Mouse (Mus musculus): ENCODE results near the gene Ttll3. TPM values are rescaled to one million over a fixed set of nuclear protein-coding genes. Genes with fewer than 3 reads are reported as not detected.

Ttll3 gene
- polyA plus RNA-seq, 1 experiment, result 1.6 TPM

DNA sequence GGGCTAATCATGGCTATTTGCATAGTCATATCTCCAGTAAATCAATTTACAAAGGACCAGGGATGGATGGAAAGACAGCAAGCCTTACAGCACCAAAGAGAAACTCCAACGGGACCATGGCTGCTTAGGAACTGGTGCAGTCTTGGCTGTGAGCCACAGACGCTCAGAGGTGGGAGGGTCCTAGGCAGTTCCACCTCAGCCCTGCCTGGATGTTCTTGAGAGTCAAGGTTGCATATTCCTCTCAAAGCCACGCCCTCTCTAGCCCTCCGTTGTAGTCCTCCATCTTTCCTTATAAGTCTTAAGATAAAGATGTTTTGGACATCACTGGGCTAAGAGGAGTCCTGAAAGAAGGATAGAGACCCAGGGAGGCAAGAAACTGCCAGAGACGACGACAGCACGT is 75.0 kb downstream of the Ttll3 start:
- no peak overlapping the region for H3ac ChIP-seq (ENCODE audit: control insufficient read depth, insufficient read length, low read depth)
- no peaks in the 10 kb centered on the region for H3K79me2 ChIP-seq (ENCODE audit: control insufficient read depth, insufficient read depth)
- no peaks in the 10 kb centered on the region for H3K79me3 ChIP-seq (ENCODE audit: low read depth)
- peaks cover 34% of the 10 kb centered on the region for H3K27me3 ChIP-seq (ENCODE audit: control insufficient read depth, insufficient read depth, insufficient read length)
- H3K36me3 ChIP-seq (ENCODE audit: control insufficient read depth, insufficient read depth), result no peaks in the 10 kb centered on the region
- TF ChIP-seq MYOG (IDR thresholded peaks at IDR 0.05; ENCODE audit: control insufficient read depth, extremely low read depth, insufficient read length) (no peak), MYOD1 (IDR thresholded peaks at IDR 0.05; ENCODE audit: control insufficient read depth, insufficient read length, low read depth) (no peak), FOSL1 (IDR thresholded peaks at IDR 0.05; ENCODE audit: insufficient read depth, low read length, poor library complexity, severe bottlenecking) (no peak), CTCF (IDR thresholded peaks at IDR 0.05; ENCODE audit: control insufficient read depth, insufficient read depth, insufficient read length) (no peak), CEBPB (IDR thresholded peaks at IDR 0.05; ENCODE audit: low read depth) (no peak), MAX (IDR thresholded peaks at IDR 0.05) (no peak)
- H3K4me3 ChIP-seq (ENCODE audit: insufficient read depth, poor library complexity, severe bottlenecking), result no peak overlapping the region

Small RNAs within 50 kb of the gene (microRNA-seq; reads per million reads assigned to microRNA genes)
- not detected for gene Gm24387 (ENCODE audit: borderline microRNAs expressed)

Other genes with a start within 250 kb of the Ttll3 start
- 0.18 TPM for gene Lhfpl4, start 193.9 kb upstream of the Ttll3 start, polyA plus RNA-seq (2012; fragmentation: generic; extraction: Trizol)
- gene Mtmr14, start 151.4 kb upstream of the Ttll3 start, polyA plus RNA-seq (2012; fragmentation: generic; extraction: Trizol), result 19.5 TPM
- 0.01 TPM for gene Cpne9, start 107.0 kb upstream of the Ttll3 start, polyA plus RNA-seq (2012; fragmentation: generic; extraction: Trizol)
- 16.1 TPM for gene Brpf1, start 82.1 kb upstream of the Ttll3 start, polyA plus RNA-seq (2012; fragmentation: generic; extraction: Trizol)
- 18.5 TPM for gene Ogg1, start 62.3 kb upstream of the Ttll3 start, polyA plus RNA-seq (2012; fragmentation: generic; extraction: Trizol)
- 43.2 TPM for gene Camk1, start 45.3 kb upstream of the Ttll3 start, polyA plus RNA-seq (2012; fragmentation: generic; extraction: Trizol)
- gene Tada3, start 11.4 kb upstream of the Ttll3 start, polyA plus RNA-seq (2012; fragmentation: generic; extraction: Trizol), result 31.7 TPM
- 364 TPM for gene Arpc4, start 11.1 kb upstream of the Ttll3 start, polyA plus RNA-seq (2012; fragmentation: generic; extraction: Trizol)
- 8.8 TPM for gene Rpusd3, start 30.1 kb downstream of the Ttll3 start, polyA plus RNA-seq (2012; fragmentation: generic; extraction: Trizol)
- not detected for gene Cidec, start 46.5 kb downstream of the Ttll3 start, polyA plus RNA-seq (2012; fragmentation: generic; extraction: Trizol)
- gene Jagn1, start 53.3 kb downstream of the Ttll3 start, polyA plus RNA-seq (2012; fragmentation: generic; extraction: Trizol), result 76.4 TPM
- not detected for gene Il17re, start 69.2 kb downstream of the Ttll3 start, polyA plus RNA-seq (2012; fragmentation: generic; extraction: Trizol)
- 36.2 TPM for gene Il17rc, start 82.2 kb downstream of the Ttll3 start, polyA plus RNA-seq (2012; fragmentation: generic; extraction: Trizol)
- 16.4 TPM for gene Creld1, start 94.0 kb downstream of the Ttll3 start, polyA plus RNA-seq (2012; fragmentation: generic; extraction: Trizol)
- 0.04 TPM for gene Prrt3, start 112.7 kb downstream of the Ttll3 start, polyA plus RNA-seq (2012; fragmentation: generic; extraction: Trizol)
- 68.3 TPM for gene Emc3, start 142.4 kb downstream of the Ttll3 start, polyA plus RNA-seq (2012; fragmentation: generic; extraction: Trizol)
- 4.8 TPM for gene Fancd2, start 142.4 kb downstream of the Ttll3 start, polyA plus RNA-seq (2012; fragmentation: generic; extraction: Trizol)
- 0.07 TPM for gene Fancd2os, start 211.5 kb downstream of the Ttll3 start, polyA plus RNA-seq (2012; fragmentation: generic; extraction: Trizol)
- 200 TPM for gene Brk1, start 215.5 kb downstream of the Ttll3 start, polyA plus RNA-seq (2012; fragmentation: generic; extraction: Trizol)
- 13.6 TPM for gene Vhl, start 234.7 kb downstream of the Ttll3 start, polyA plus RNA-seq (2012; fragmentation: generic; extraction: Trizol)
- 45.9 TPM for gene Irak2, start 249.2 kb downstream of the Ttll3 start, polyA plus RNA-seq (2012; fragmentation: generic; extraction: Trizol)

Data from C2C12 (cell line).